Mouse (Mus musculus) hindbrain, embryonic 16.5 days (tissue): ENCODE results near the gene Sgpp2. TPM values are rescaled to one million over a fixed set of nuclear protein-coding genes. Genes with fewer than 3 reads are reported as not detected.

ENCODE experiments used
- ATAC-seq: fragments of 200-750 bp; cut with Nextera tagmentation; 2 replicates; pipeline ENCODE4 v1.8.0; 2017; ENCODE audit warnings: moderate TSS enrichment, moderate library complexity
- H3K27ac ChIP-seq: fragments of 300-500 bp; sonication (generic); 2 replicates; pipeline ENCODE4 v1.5.1; 2014; ENCODE audit warnings: low read depth, mild to moderate bottlenecking, control low read depth, low read length, moderate library complexity
- H3K27me3 ChIP-seq: fragments of 300-500 bp; sonication (generic); replicated peaks from 2 replicates; pipeline ENCODE4 v1.6.1; 2014; ENCODE audit warnings: low read length; ENCODE audit not compliant: control insufficient read depth, insufficient read depth
- H3K36me3 ChIP-seq: fragments of 300-500 bp; sonication (generic); 2 replicates; pipeline ENCODE4 v1.6.1; 2014; ENCODE audit warnings: mild to moderate bottlenecking, low read length, moderate library complexity, mixed read lengths; ENCODE audit not compliant: control insufficient read depth, insufficient read depth
- H3K4me1 ChIP-seq: fragments of 300-500 bp; sonication (generic); 2 replicates; pipeline ENCODE4 v1.6.1; 2014; ENCODE audit warnings: low read depth, low read length; ENCODE audit not compliant: control insufficient read depth, insufficient read depth
- H3K4me2 ChIP-seq: fragments of 300-500 bp; sonication (generic); 2 replicates; pipeline ENCODE4 v1.6.1; 2014; ENCODE audit warnings: mild to moderate bottlenecking, low read length, control low read depth, moderate library complexity
- H3K4me3 ChIP-seq: fragments of 300-500 bp; sonication (generic); 2 replicates; pipeline ENCODE4 v1.5.1; 2014; ENCODE audit warnings: mild to moderate bottlenecking, low read length, control low read depth, moderate library complexity
- H3K9ac ChIP-seq: fragments of 300-500 bp; sonication (generic); 2 replicates; pipeline ENCODE4 v1.6.1; 2014; ENCODE audit warnings: low read depth, mild to moderate bottlenecking, control low read depth, low read length, moderate library complexity
- H3K9me3 ChIP-seq: fragments of 300-500 bp; sonication (generic); 2 replicates; pipeline ENCODE4 v1.6.1; 2014; ENCODE audit warnings: mild to moderate bottlenecking, low read length, moderate library complexity; ENCODE audit not compliant: control insufficient read depth
- WGBS: fragments of 180-500 bp; shearing (Covaris S2); extraction: QIAGEN DNeasy Blood & Tissue Kit; methylation state at CpG from one replicate; pipeline ENCODE4 v1.1.7; 2014; 5-methylcytosine and 5-hydroxymethylcytosine counted together
- polyA plus RNA-seq: library from polyadenylated mRNA; unstranded; fragments of >200 nt; fragmentation: Nextera tagmentation; extraction: Ambion mirVana; gene quantifications from 2 replicates; pipeline ENCODE4 v1.2.1, GENCODE M21; 2015

Sgpp2 gene
- polyA plus RNA-seq, result 2.7 and 2.8 TPM in 2 replicates

GRCm38 (mm10) chr1:78310021-78310752 lies at the start of gene Sgpp2:
Sgpp2 (plus strand) TSS chr1:78310345.
- no peaks in the 10 kb centered on the region for H3K36me3 ChIP-seq
- no peaks in the 10 kb centered on the region for H3K9me3 ChIP-seq
- H3K4me1 ChIP-seq, result peaks cover 14% of the 10 kb centered on the region
- peak; percentile 74 for ATAC-seq
- peaks cover 4% of the 10 kb centered on the region; the same call in 1 of the 2 replicates for H3K27me3 ChIP-seq
- no peak within 1 kb of the TSS for H3K27ac ChIP-seq
- H3K4me2 ChIP-seq, result peak within 1 kb of the TSS; percentile 69
- WGBS, result under 1% methylated on average over 63 of the region's 68 CpGs
- peak within 1 kb of the TSS; percentile 55 for H3K4me3 ChIP-seq
- H3K9ac ChIP-seq, result peak within 1 kb of the TSS; percentile 55

- Histone ChIP-seq H3K36me3 (no peaks in the 10 kb centered on the region), H3K9ac (no peak overlapping the region), H3K4me2 (no peak overlapping the region), H3K9me3 (no peaks in the 10 kb centered on the region), H3K27ac (no peak overlapping the region), H3K4me1 (no peaks in the 10 kb centered on the region), H3K27me3 (no peaks in the 10 kb centered on the region), H3K4me3 (no peak overlapping the region)
- ATAC-seq, result no peak
- WGBS, result 64% methylated on average over 5 of the region's 5 CpGs
These were observed 42.6 kb upstream of the Sgpp2 start for GRCm38 (mm10) chr1:78267519-78267918.

- Histone ChIP-seq H3K36me3 (no peaks in the 10 kb centered on the region), H3K4me1 (no peaks in the 10 kb centered on the region), H3K9me3 (no peaks in the 10 kb centered on the region), H3K27me3 (no peaks in the 10 kb centered on the region), H3K9ac (no peak overlapping the region), H3K4me3 (no peak overlapping the region), H3K4me2 (no peak overlapping the region), H3K27ac (no peak overlapping the region)
- ATAC-seq, result no peak
- 71% methylated on average over 3 of the region's 3 CpGs for WGBS
These were observed 37.2 kb upstream of the Sgpp2 start for GRCm38 (mm10) chr1:78272915-78273314.

GRCm38 (mm10) chr1:78279128-78279527 lies 31.0 kb upstream of the Sgpp2 start:
- H3K4me1 ChIP-seq, result no peaks in the 10 kb centered on the region
- no peaks in the 10 kb centered on the region for H3K27me3 ChIP-seq
- H3K4me3 ChIP-seq, result no peak overlapping the region
- H3K9ac ChIP-seq, result no peak overlapping the region
- H3K9me3 ChIP-seq, result no peaks in the 10 kb centered on the region
- no peak overlapping the region for H3K27ac ChIP-seq
- H3K4me2 ChIP-seq, result no peak overlapping the region
- no peaks in the 10 kb centered on the region for H3K36me3 ChIP-seq
- no peak for ATAC-seq
- 42% methylated on average over 3 of the region's 3 CpGs for WGBS

- Histone ChIP-seq H3K4me2 (no peak overlapping the region), H3K4me1 (no peaks in the 10 kb centered on the region), H3K9ac (no peak overlapping the region), H3K36me3 (no peaks in the 10 kb centered on the region), H3K27ac (no peak overlapping the region), H3K9me3 (no peaks in the 10 kb centered on the region), H3K27me3 (no peaks in the 10 kb centered on the region), H3K4me3 (no peak overlapping the region)
- ATAC-seq, result no peak
- WGBS, result 89% methylated on average over 3 of the region's 3 CpGs
These were observed 17.7 kb upstream of the Sgpp2 start for GRCm38 (mm10) chr1:78292397-78292796.

- Histone ChIP-seq H3K4me3 (no peak overlapping the region), H3K9me3 (no peaks in the 10 kb centered on the region), H3K36me3 (no peaks in the 10 kb centered on the region), H3K4me2 (no peak overlapping the region), H3K9ac (no peak overlapping the region), H3K4me1 (no peaks in the 10 kb centered on the region), H3K27me3 (no peaks in the 10 kb centered on the region), H3K27ac (no peak overlapping the region)
- WGBS, result 80% methylated on average over 7 of the region's 7 CpGs
- no peak for ATAC-seq
These were observed 10.4 kb upstream of the Sgpp2 start for GRCm38 (mm10) chr1:78299670-78300225.

- H3K36me3 ChIP-seq, result no peaks in the 10 kb centered on the region
- ATAC-seq, result no peak
These were observed 1.5 kb upstream of the Sgpp2 start for GRCm38 (mm10) chr1:78308688-78309087.

GRCm38 (mm10) chr1:78309280-78309679 lies 865 bp upstream of the Sgpp2 start:
- 6% methylated on average over 7 of the region's 9 CpGs for WGBS

More at GRCm38 (mm10) chr1:78308688-78309087, 1.5 kb upstream of the Sgpp2 start:
- Histone ChIP-seq H3K27me3 (peaks cover 4% of the 10 kb centered on the region; the same call in 1 of the 2 replicates), H3K9me3 (no peaks in the 10 kb centered on the region), H3K4me2 (no peak overlapping the region), H3K4me1 (peaks cover 14% of the 10 kb centered on the region), H3K9ac (no peak overlapping the region), H3K27ac (no peak overlapping the region), H3K4me3 (no peak overlapping the region)
- 87% methylated on average over 1 of the region's 1 CpGs for WGBS

GRCm38 (mm10) chr1:78310861-78311341 lies 756 bp downstream of the Sgpp2 start:
- Histone ChIP-seq H3K36me3 (no peaks in the 10 kb centered on the region), H3K4me3 (peak overlapping the region; percentile 55), H3K4me2 (peak overlapping the region; percentile 69), H3K9me3 (no peaks in the 10 kb centered on the region), H3K27ac (no peak overlapping the region), H3K9ac (peak overlapping the region; percentile 14; the same call in 1 of the 2 replicates), H3K4me1 (peaks cover 14% of the 10 kb centered on the region), H3K27me3 (peaks cover 4% of the 10 kb centered on the region; the same call in 1 of the 2 replicates)
- WGBS, result under 1% methylated on average over 17 of the region's 17 CpGs
- peak; percentile 78 for ATAC-seq

More at GRCm38 (mm10) chr1:78309280-78309679, 865 bp upstream of the Sgpp2 start:
- Histone ChIP-seq H3K4me3 (no peak overlapping the region), H3K9me3 (no peaks in the 10 kb centered on the region), H3K27me3 (peaks cover 4% of the 10 kb centered on the region; the same call in 1 of the 2 replicates), H3K4me2 (no peak overlapping the region), H3K4me1 (peaks cover 14% of the 10 kb centered on the region), H3K27ac (no peak overlapping the region), H3K36me3 (no peaks in the 10 kb centered on the region), H3K9ac (no peak overlapping the region)
- ATAC-seq, result no peak
